Mouse (Mus musculus) MEL (cell line): ENCODE results near the gene Cend1.

Experiments used
- CTCF ChIP-seq, 3 experiments: IDR thresholded peaks in 2 of 3; conservative IDR thresholded peaks in 1 of 3; 2 replicates each; pipeline ENCODE4 v1.5.1; 2011 to 2012; ENCODE audit warnings: low read length in 3 of 3, low read depth in 2 of 3, mild to moderate bottlenecking in 2 of 3, improper control_type of control experiment in 1 of 3, inconsistent platforms in 1 of 3, mixed read lengths in 1 of 3, moderate library complexity in 1 of 3; ENCODE audit not compliant: control insufficient read depth in 1 of 3, insufficient read depth in 1 of 3, poor library complexity in 1 of 3, severe bottlenecking in 1 of 3
- EP300 ChIP-seq, 2 experiments: IDR thresholded peaks; 2 replicates each; pipeline ENCODE4 v1.6.1; 2011; ENCODE audit warnings: improper control_type of control experiment in 2 of 2, low read length in 2 of 2, low read depth in 1 of 2, mild to moderate bottlenecking in 1 of 2
- TBP ChIP-seq: IDR thresholded peaks from 2 replicates; pipeline ENCODE4 v1.8.0; 2011; ENCODE audit warnings: low read depth, low read length, improper control_type of control experiment

GRCm38 (mm10) chr7:141391625-141392551 lies 37.4 kb downstream of the Cend1 start, which contains the start of gene Taldo1:
- peak; percentile 64 for TF ChIP-seq TBP
- TF ChIP-seq CTCF (IDR thresholded peaks at IDR 0.05 in 2 of 3, conservative IDR thresholded peaks at IDR 0.05 in 1 of 3; ENCODE audit: control insufficient read depth in 1 of 3, insufficient read depth in 1 of 3, low read depth in 2 of 3, low read length in 3 of 3, poor library complexity in 1 of 3, severe bottlenecking in 1 of 3) = no peak
- no peak for TF ChIP-seq EP300 (IDR thresholded peaks at IDR 0.05; ENCODE audit: low read depth in 1 of 2, low read length in 2 of 2)
